Mouse (Mus musculus): ENCODE data around the gene Acot13.

DNA sequence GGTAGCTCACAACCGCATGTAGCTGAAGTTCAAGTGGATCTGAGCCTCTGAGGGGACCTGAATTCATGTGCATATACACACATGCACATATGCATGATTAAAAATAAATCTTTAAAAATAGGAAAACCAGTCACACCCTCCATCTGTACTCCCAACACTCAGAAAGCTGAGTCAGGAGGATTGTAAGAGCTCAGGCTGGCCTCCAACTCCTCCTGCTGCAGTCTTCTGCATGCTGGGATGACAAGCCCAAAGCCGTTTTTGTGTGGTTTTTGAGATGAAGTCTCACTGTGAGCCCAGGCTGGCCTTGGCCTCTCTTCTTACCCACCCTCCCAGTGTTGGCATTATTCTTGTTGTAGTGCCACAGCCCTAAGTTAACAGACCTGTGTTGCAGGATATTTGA lies 53.3 kb downstream of the Acot13 start:
- TF ChIP-seq POLR2A (IDR thresholded peaks at IDR 0.05; ENCODE audit: control insufficient read depth, low read depth, low read length) = no peak
- no peak for TF ChIP-seq CTCF (IDR thresholded peaks at IDR 0.05; ENCODE audit: control insufficient read depth, insufficient read depth, insufficient replicate concordance, low read depth, low read length)
